Mouse (Mus musculus): ENCODE data around the gene Erp44. TPM values are rescaled to one million over a fixed set of nuclear protein-coding genes. Genes with fewer than 3 reads are reported as not detected.

Gene Erp44
- polyA plus RNA-seq, 1 experiment: 91.6 TPM

DNA sequence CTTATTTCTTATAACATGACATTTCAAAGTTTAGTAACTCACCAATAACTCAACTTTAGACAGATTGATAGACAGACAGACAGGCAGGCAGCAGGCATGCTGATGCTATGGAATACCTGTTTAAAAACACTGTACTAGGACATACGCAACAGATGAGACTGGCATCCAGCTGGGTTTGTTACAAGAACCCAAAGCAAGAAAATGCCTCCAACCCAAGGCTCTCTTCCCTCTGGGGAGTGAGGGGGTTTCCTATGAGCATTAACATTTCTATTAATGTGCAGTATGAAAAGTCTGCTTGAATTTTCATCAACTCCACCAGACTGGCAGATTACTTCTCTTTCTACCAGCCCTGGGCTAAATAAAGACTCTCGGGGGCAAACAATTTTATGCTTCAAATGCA lies 35.1 kb downstream of the Erp44 start:
- Histone ChIP-seq H3K4me1 (ENCODE audit: control insufficient read depth, insufficient read depth, low read length) (peaks cover 5% of the 10 kb centered on the region), H3K4me3 (ENCODE audit: insufficient read depth, low read length) (no peak overlapping the region), H3K27ac (ENCODE audit: insufficient read depth, low read depth, low read length) (no peak overlapping the region)
- TF ChIP-seq POLR2A (IDR thresholded peaks at IDR 0.05; ENCODE audit: borderline replicate concordance, low read depth, low read length) (no peak), CTCF (IDR thresholded peaks at IDR 0.05; ENCODE audit: low read depth, low read length) (no peak)

GRCm38 (mm10) chr4:48243737-48244136 lies 35.6 kb downstream of the Erp44 start:
- H3K4me3 ChIP-seq (ENCODE audit: insufficient read depth, low read length): no peak overlapping the region
- no peak overlapping the region for H3K27ac ChIP-seq (ENCODE audit: insufficient read depth, low read depth, low read length)
- peaks cover 5% of the 10 kb centered on the region for H3K4me1 ChIP-seq (ENCODE audit: control insufficient read depth, insufficient read depth, low read length)
- TF ChIP-seq CTCF (IDR thresholded peaks at IDR 0.05; ENCODE audit: low read depth, low read length) (no peak), POLR2A (IDR thresholded peaks at IDR 0.05; ENCODE audit: borderline replicate concordance, low read depth, low read length) (no peak)

DNA sequence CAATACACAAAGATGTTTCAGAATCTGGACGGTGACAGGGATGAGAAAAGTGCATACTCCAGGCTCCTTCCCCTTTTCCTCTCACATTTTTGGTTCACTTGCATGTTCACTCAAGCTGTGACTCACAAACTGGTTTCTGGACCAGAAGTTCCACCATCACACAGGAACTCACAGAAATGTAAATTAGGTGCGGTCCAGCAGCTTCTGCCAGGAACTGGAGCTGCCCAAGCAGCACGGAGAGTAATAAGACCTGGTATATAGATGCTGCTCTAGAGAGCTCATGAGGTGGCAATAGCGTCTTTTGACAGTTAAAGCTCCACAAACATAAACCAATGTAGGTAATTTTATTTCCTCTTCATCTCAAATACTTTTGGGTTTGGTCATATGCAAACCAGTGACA lies 36.9 kb downstream of the Erp44 start:
- Histone ChIP-seq H3K4me3 (ENCODE audit: insufficient read depth, low read length) (no peak overlapping the region), H3K27ac (ENCODE audit: insufficient read depth, low read depth, low read length) (no peak overlapping the region), H3K4me1 (ENCODE audit: control insufficient read depth, insufficient read depth, low read length) (peaks cover 5% of the 10 kb centered on the region)
- no peak for TF ChIP-seq POLR2A (IDR thresholded peaks at IDR 0.05; ENCODE audit: borderline replicate concordance, low read depth, low read length)
- no peak for TF ChIP-seq CTCF (IDR thresholded peaks at IDR 0.05; ENCODE audit: low read depth, low read length)

GRCm38 (mm10) chr4:48239046-48239445 lies 40.3 kb downstream of the Erp44 start:
- no peak overlapping the region for H3K27ac ChIP-seq (ENCODE audit: insufficient read depth, low read depth, low read length)
- H3K4me3 ChIP-seq (ENCODE audit: insufficient read depth, low read length): no peak overlapping the region
- TF ChIP-seq CTCF (IDR thresholded peaks at IDR 0.05; ENCODE audit: low read depth, low read length): no peak
- no peak for TF ChIP-seq POLR2A (IDR thresholded peaks at IDR 0.05; ENCODE audit: borderline replicate concordance, low read depth, low read length)
- peaks cover 3% of the 10 kb centered on the region for H3K4me1 ChIP-seq (ENCODE audit: control insufficient read depth, insufficient read depth, low read length)

DNA sequence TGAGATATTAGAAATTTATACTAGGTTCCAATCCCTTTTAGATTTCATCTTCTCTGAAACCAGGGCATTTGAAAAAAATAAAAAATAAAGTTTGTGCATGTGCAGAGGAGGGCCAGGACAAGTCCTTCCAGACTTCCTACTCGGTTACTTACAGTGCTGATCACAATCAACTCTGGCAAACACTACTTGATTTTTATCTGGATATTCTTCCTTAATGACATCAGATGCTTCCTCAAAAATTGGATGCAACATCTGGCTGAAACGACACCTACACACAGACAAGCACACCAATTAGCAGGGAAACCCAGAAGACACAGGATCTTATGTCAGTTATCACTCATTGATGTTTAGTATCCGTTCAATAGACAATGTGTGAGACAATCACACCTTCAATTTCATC lies 42.6 kb downstream of the Erp44 start:
- H3K27ac ChIP-seq (ENCODE audit: insufficient read depth, low read depth, low read length): no peak overlapping the region
- no peak overlapping the region for H3K4me3 ChIP-seq (ENCODE audit: insufficient read depth, low read length)
- no peaks in the 10 kb centered on the region; the same call in 1 of the 2 replicates for H3K4me1 ChIP-seq (ENCODE audit: control insufficient read depth, insufficient read depth, low read length)
- TF ChIP-seq CTCF (IDR thresholded peaks at IDR 0.05; ENCODE audit: low read depth, low read length) (no peak), POLR2A (IDR thresholded peaks at IDR 0.05; ENCODE audit: borderline replicate concordance, low read depth, low read length) (no peak)

- TF ChIP-seq CTCF (IDR thresholded peaks at IDR 0.05; ENCODE audit: low read depth, low read length) (no peak), POLR2A (IDR thresholded peaks at IDR 0.05; ENCODE audit: borderline replicate concordance, low read depth, low read length) (no peak)
- H3K4me3 ChIP-seq (ENCODE audit: insufficient read depth, low read length): no peak overlapping the region
Observed at GRCm38 (mm10) chr4:48226800-48227199, 52.6 kb downstream of the Erp44 start.

GRCm38 (mm10) chr4:48225604-48226003 lies 53.8 kb downstream of the Erp44 start:
- TF ChIP-seq CTCF (IDR thresholded peaks at IDR 0.05; ENCODE audit: low read depth, low read length) (no peak), POLR2A (IDR thresholded peaks at IDR 0.05; ENCODE audit: borderline replicate concordance, low read depth, low read length) (no peak)
- Histone ChIP-seq H3K4me3 (ENCODE audit: insufficient read depth, low read length) (no peak overlapping the region), H3K27ac (ENCODE audit: insufficient read depth, low read depth, low read length) (no peak overlapping the region), H3K4me1 (ENCODE audit: control insufficient read depth, insufficient read depth, low read length) (peaks cover 9% of the 10 kb centered on the region)

More at GRCm38 (mm10) chr4:48226800-48227199, 52.6 kb downstream of the Erp44 start:
- peaks cover 9% of the 10 kb centered on the region for H3K4me1 ChIP-seq (ENCODE audit: control insufficient read depth, insufficient read depth, low read length)
- no peak overlapping the region for H3K27ac ChIP-seq (ENCODE audit: insufficient read depth, low read depth, low read length)

DNA sequence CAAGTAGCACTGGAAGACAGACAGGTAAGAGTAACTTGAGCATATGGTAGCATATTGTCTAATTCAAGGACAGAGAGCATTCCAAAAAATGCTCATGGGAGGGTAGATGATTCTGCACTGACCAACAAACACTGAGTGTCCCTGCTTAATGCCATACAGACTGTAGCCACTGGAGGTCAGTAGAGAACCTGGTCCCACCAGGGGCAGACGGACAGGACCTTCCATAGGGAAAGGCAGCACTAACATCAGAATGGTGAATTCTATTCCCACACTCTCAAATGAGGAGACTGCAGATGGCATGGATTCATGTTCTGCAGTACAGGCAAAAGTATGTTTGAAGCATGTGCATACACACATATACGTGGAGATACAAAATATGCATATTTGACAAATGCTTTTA lies 54.2 kb downstream of the Erp44 start:
- no peak overlapping the region for H3K4me3 ChIP-seq (ENCODE audit: insufficient read depth, low read length)
- peak overlapping the region; percentile 25; the same call in 1 of the 2 replicates for H3K27ac ChIP-seq (ENCODE audit: insufficient read depth, low read depth, low read length)
- H3K4me1 ChIP-seq (ENCODE audit: control insufficient read depth, insufficient read depth, low read length): peaks cover 9% of the 10 kb centered on the region
- TF ChIP-seq CTCF (IDR thresholded peaks at IDR 0.05; ENCODE audit: low read depth, low read length) (peak; percentile 61), POLR2A (IDR thresholded peaks at IDR 0.05; ENCODE audit: borderline replicate concordance, low read depth, low read length) (no peak)

DNA sequence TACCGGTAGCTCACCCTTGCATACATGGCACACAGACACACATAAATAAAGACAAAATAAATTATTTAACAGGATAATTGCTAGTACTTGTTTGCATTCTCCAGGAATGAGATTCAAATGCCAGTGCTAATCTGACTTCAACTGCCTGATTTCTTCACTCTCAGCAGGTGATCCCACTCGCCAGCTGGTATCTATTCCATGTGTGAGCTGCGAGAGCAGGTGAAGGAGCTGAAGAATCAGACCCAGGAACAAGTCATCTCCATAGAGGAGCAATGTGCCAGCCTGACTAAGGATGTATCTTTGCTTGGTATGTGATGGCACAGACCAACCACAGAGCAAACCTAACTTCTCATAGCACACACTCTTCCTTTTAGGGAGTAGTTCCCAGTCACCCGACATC lies 75.8 kb downstream of the Erp44 start:
- Histone ChIP-seq H3K4me3 (ENCODE audit: insufficient read depth, low read length) (no peak overlapping the region), H3K4me1 (ENCODE audit: control insufficient read depth, insufficient read depth, low read length) (no peaks in the 10 kb centered on the region), H3K27ac (ENCODE audit: insufficient read depth, low read depth, low read length) (no peak overlapping the region)
- TF ChIP-seq POLR2A (IDR thresholded peaks at IDR 0.05; ENCODE audit: borderline replicate concordance, low read depth, low read length) (no peak), CTCF (IDR thresholded peaks at IDR 0.05; ENCODE audit: low read depth, low read length) (no peak)

DNA sequence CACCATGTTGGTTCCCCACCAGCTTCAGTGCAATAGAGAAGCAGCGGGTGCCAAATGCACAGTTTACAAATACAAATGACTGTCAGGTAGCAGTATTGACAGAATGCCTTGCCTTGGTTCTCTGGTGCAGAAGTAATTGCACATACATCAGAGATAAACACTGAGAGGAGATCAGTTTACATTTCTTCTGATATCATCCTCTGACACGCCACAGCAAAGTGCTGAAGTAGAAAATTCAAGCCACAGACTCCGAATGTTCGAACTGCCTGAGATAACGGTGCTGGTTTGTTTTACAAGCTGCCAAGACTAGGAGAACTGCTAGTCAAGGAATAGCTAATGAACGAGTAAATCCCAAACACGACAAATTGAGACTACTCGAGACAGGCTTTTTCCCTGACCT lies 80.9 kb downstream of the Erp44 start:
- no peaks in the 10 kb centered on the region for H3K4me1 ChIP-seq (ENCODE audit: control insufficient read depth, insufficient read depth, low read length)
- TF ChIP-seq CTCF (IDR thresholded peaks at IDR 0.05; ENCODE audit: low read depth, low read length): no peak
- no peak for TF ChIP-seq POLR2A (IDR thresholded peaks at IDR 0.05; ENCODE audit: borderline replicate concordance, low read depth, low read length)

GRCm38 (mm10) chr4:48197925-48198324 lies 81.4 kb downstream of the Erp44 start:
- H3K4me1 ChIP-seq (ENCODE audit: control insufficient read depth, insufficient read depth, low read length): no peaks in the 10 kb centered on the region
- no peak overlapping the region for H3K4me3 ChIP-seq (ENCODE audit: insufficient read depth, low read length)
- H3K27ac ChIP-seq (ENCODE audit: insufficient read depth, low read depth, low read length): no peak overlapping the region
- TF ChIP-seq POLR2A (IDR thresholded peaks at IDR 0.05; ENCODE audit: borderline replicate concordance, low read depth, low read length): no peak

More for the DNA sequence above, 80.9 kb downstream of the Erp44 start:
- no peak overlapping the region for H3K4me3 ChIP-seq (ENCODE audit: insufficient read depth, low read length)
- H3K27ac ChIP-seq (ENCODE audit: insufficient read depth, low read depth, low read length): no peak overlapping the region
